Mouse (Mus musculus): Measurements from ENCODE around the gene Spint5. TPM values are rescaled to one million over a fixed set of nuclear protein-coding genes. Genes with fewer than 3 reads are reported as not detected.

The Spint5 gene
- polyA plus RNA-seq, 2 experiments = not detected

- ATAC-seq (ENCODE audit: low FRiP score, low read depth) (no peak), DNase-seq (ENCODE audit: low spot score) (no peak)
- Histone ChIP-seq H3K4me3 (replicated peaks; ENCODE audit: low read length) (no peak overlapping the region), H3K27ac (replicated peaks; ENCODE audit: low read depth, low read length) (no peak overlapping the region), H3K4me2 (replicated peaks; ENCODE audit: low read depth, low read length, severe bottlenecking) (no peak overlapping the region), H3K36me3 (ENCODE audit: control insufficient read depth, insufficient read depth, low read length) (no peaks in the 10 kb centered on the region), H3K9ac (ENCODE audit: low read depth, low read length, severe bottlenecking) (no peak overlapping the region), H3K9me3 (ENCODE audit: control insufficient read depth, low read length) (no peaks in the 10 kb centered on the region), H3K4me1 (ENCODE audit: control insufficient read depth, insufficient read depth, low read length) (no peaks in the 10 kb centered on the region), H3K27me3 (ENCODE audit: control insufficient read depth, insufficient read depth, low read length) (no peaks in the 10 kb centered on the region)
- WGBS = 69% methylated on average over 4 of the region's 4 CpGs
- no peak for TF ChIP-seq POLR2A (IDR thresholded peaks at IDR 0.05; ENCODE audit: borderline replicate concordance, extremely low read depth, insufficient read depth, insufficient read length)
Measured at GRCm38 (mm10) chr2:164723276-164723675, 8.2 kb downstream of the Spint5 start.

- 25% methylated on average over 6 of the region's 6 CpGs for WGBS
- H3K27ac ChIP-seq (replicated peaks; ENCODE audit: low read depth, low read length) = no peak overlapping the region
- no peak overlapping the region for H3K4me2 ChIP-seq (replicated peaks; ENCODE audit: low read depth, low read length, severe bottlenecking)
- H3K9ac ChIP-seq (ENCODE audit: low read depth, low read length, severe bottlenecking) = no peak overlapping the region
- peak; percentile 81 for DNase-seq (ENCODE audit: low spot score)
- H3K4me1 ChIP-seq (ENCODE audit: control insufficient read depth, insufficient read depth, low read length) = no peaks in the 10 kb centered on the region
- no peak for TF ChIP-seq POLR2A (IDR thresholded peaks at IDR 0.05; ENCODE audit: borderline replicate concordance, extremely low read depth, insufficient read depth, insufficient read length)
- H3K36me3 ChIP-seq (ENCODE audit: control insufficient read depth, insufficient read depth, low read length) = no peaks in the 10 kb centered on the region
- ATAC-seq (ENCODE audit: low FRiP score, low read depth) = no peak
- H3K4me3 ChIP-seq (replicated peaks; ENCODE audit: low read length) = no peak overlapping the region
- H3K27me3 ChIP-seq (ENCODE audit: control insufficient read depth, insufficient read depth, low read length) = no peaks in the 10 kb centered on the region
- H3K9me3 ChIP-seq (ENCODE audit: control insufficient read depth, low read length) = no peaks in the 10 kb centered on the region
Measured at GRCm38 (mm10) chr2:164725895-164726619, 11.0 kb downstream of the Spint5 start.

- H3K4me1 ChIP-seq (ENCODE audit: control insufficient read depth, insufficient read depth, low read length) = no peaks in the 10 kb centered on the region
- H3K4me2 ChIP-seq (replicated peaks; ENCODE audit: low read depth, low read length, severe bottlenecking) = no peak overlapping the region
- no peaks in the 10 kb centered on the region for H3K36me3 ChIP-seq (ENCODE audit: control insufficient read depth, insufficient read depth, low read length)
- TF ChIP-seq POLR2A (IDR thresholded peaks at IDR 0.05; ENCODE audit: borderline replicate concordance, extremely low read depth, insufficient read depth, insufficient read length) = no peak
- WGBS = 67% methylated on average over 5 of the region's 5 CpGs
- no peaks in the 10 kb centered on the region for H3K9me3 ChIP-seq (ENCODE audit: control insufficient read depth, low read length)
- no peak overlapping the region for H3K9ac ChIP-seq (ENCODE audit: low read depth, low read length, severe bottlenecking)
- no peaks in the 10 kb centered on the region for H3K27me3 ChIP-seq (ENCODE audit: control insufficient read depth, insufficient read depth, low read length)
- ATAC-seq (ENCODE audit: low FRiP score, low read depth) (no peak), DNase-seq (ENCODE audit: low spot score) (no peak)
- H3K4me3 ChIP-seq (replicated peaks; ENCODE audit: low read length) = no peak overlapping the region
- H3K27ac ChIP-seq (replicated peaks; ENCODE audit: low read depth, low read length) = no peak overlapping the region
Measured at GRCm38 (mm10) chr2:164731719-164732118, 16.6 kb downstream of the Spint5 start.

GRCm38 (mm10) chr2:164733259-164733658, 18.2 kb downstream of the Spint5 start:
- no peaks in the 10 kb centered on the region for H3K36me3 ChIP-seq (ENCODE audit: control insufficient read depth, insufficient read depth, low read length)
- no peak overlapping the region for H3K4me3 ChIP-seq (replicated peaks; ENCODE audit: low read length)
- H3K9me3 ChIP-seq (ENCODE audit: control insufficient read depth, low read length) = no peaks in the 10 kb centered on the region
- no peak for TF ChIP-seq POLR2A (IDR thresholded peaks at IDR 0.05; ENCODE audit: borderline replicate concordance, extremely low read depth, insufficient read depth, insufficient read length)
- WGBS = 91% methylated on average over 2 of the region's 2 CpGs
- no peaks in the 10 kb centered on the region for H3K27me3 ChIP-seq (ENCODE audit: control insufficient read depth, insufficient read depth, low read length)
- H3K4me2 ChIP-seq (replicated peaks; ENCODE audit: low read depth, low read length, severe bottlenecking) = no peak overlapping the region
- no peaks in the 10 kb centered on the region for H3K4me1 ChIP-seq (ENCODE audit: control insufficient read depth, insufficient read depth, low read length)
- DNase-seq (ENCODE audit: low spot score) = no peak
- ATAC-seq (ENCODE audit: low FRiP score, low read depth) = no peak
- no peak overlapping the region for H3K9ac ChIP-seq (ENCODE audit: low read depth, low read length, severe bottlenecking)
- no peak overlapping the region for H3K27ac ChIP-seq (replicated peaks; ENCODE audit: low read depth, low read length)

GRCm38 (mm10) chr2:164734839-164735238, 19.7 kb downstream of the Spint5 start:
- DNase-seq (ENCODE audit: low spot score) = no peak

More at GRCm38 (mm10) chr2:164734839-164735238, 19.7 kb downstream of the Spint5 start:
- Histone ChIP-seq H3K9me3 (ENCODE audit: control insufficient read depth, low read length) (no peaks in the 10 kb centered on the region), H3K4me1 (ENCODE audit: control insufficient read depth, insufficient read depth, low read length) (no peaks in the 10 kb centered on the region), H3K27ac (replicated peaks; ENCODE audit: low read depth, low read length) (no peak overlapping the region), H3K4me3 (replicated peaks; ENCODE audit: low read length) (no peak overlapping the region), H3K4me2 (replicated peaks; ENCODE audit: low read depth, low read length, severe bottlenecking) (no peak overlapping the region), H3K36me3 (ENCODE audit: control insufficient read depth, insufficient read depth, low read length) (no peaks in the 10 kb centered on the region), H3K9ac (ENCODE audit: low read depth, low read length, severe bottlenecking) (no peak overlapping the region), H3K27me3 (ENCODE audit: control insufficient read depth, insufficient read depth, low read length) (no peaks in the 10 kb centered on the region)
- no peak for TF ChIP-seq POLR2A (IDR thresholded peaks at IDR 0.05; ENCODE audit: borderline replicate concordance, extremely low read depth, insufficient read depth, insufficient read length)
- 82% methylated on average over 5 of the region's 5 CpGs for WGBS
- no peak for ATAC-seq (ENCODE audit: low FRiP score, low read depth)

Data from limb, embryonic 14.5 days (tissue).